Mouse (Mus musculus) embryonic facial prominence, embryonic 12.5 days (tissue): ENCODE measurements around the gene Dlgap1. TPM values are rescaled to one million over a fixed set of nuclear protein-coding genes. Genes with fewer than 3 reads are reported as not detected.

Source experiments
- ATAC-seq: fragments of 200-750 bp; cut with Nextera tagmentation; 2 replicates; pipeline ENCODE4 v1.8.0; 2017; ENCODE audit not compliant: insufficient number of reproducible peaks, insufficient read depth, low FRiP score, low TSS enrichment
- H3K27ac ChIP-seq: fragments of 300-500 bp; sonication (generic); 2 replicates; pipeline ENCODE4 v1.5.1; 2016; ENCODE audit warnings: mild to moderate bottlenecking
- H3K27me3 ChIP-seq: fragments of 300-500 bp; sonication (generic); 2 replicates; pipeline ENCODE4 v1.6.1; 2016; ENCODE audit warnings: mild to moderate bottlenecking, moderate library complexity
- H3K36me3 ChIP-seq: fragments of 300-500 bp; sonication (generic); 2 replicates; pipeline ENCODE4 v1.6.1; 2016; ENCODE audit warnings: mild to moderate bottlenecking
- H3K4me1 ChIP-seq: fragments of 300-500 bp; sonication (generic); 2 replicates; pipeline ENCODE4 v1.6.1; 2016
- H3K4me2 ChIP-seq: fragments of 300-500 bp; sonication (generic); replicated peaks from 2 replicates; pipeline ENCODE4 v1.6.1; 2016; ENCODE audit warnings: mild to moderate bottlenecking, moderate library complexity
- H3K4me3 ChIP-seq: fragments of 300-500 bp; sonication (generic); 2 replicates; pipeline ENCODE4 v1.5.1; 2016; ENCODE audit warnings: mild to moderate bottlenecking
- H3K9ac ChIP-seq: fragments of 300-500 bp; sonication (generic); 2 replicates; pipeline ENCODE4 v1.6.1; 2016; ENCODE audit warnings: mild to moderate bottlenecking, moderate library complexity
- H3K9me3 ChIP-seq: fragments of 300-500 bp; sonication (generic); 2 replicates; pipeline ENCODE4 v1.6.1; 2016; ENCODE audit warnings: mild to moderate bottlenecking, moderate library complexity
- WGBS: fragments of 180-500 bp; shearing (Covaris S2); methylation state at CpG from one replicate; pipeline ENCODE4 v1.1.7; 2016; 5-methylcytosine and 5-hydroxymethylcytosine counted together
- polyA plus RNA-seq: library from polyadenylated mRNA; unstranded; fragments of >200 nt; fragmentation: Nextera tagmentation; extraction: Ambion mirVana; gene quantifications from 2 replicates; pipeline ENCODE4 v1.2.1, GENCODE M21; 2016

The Dlgap1 gene
- polyA plus RNA-seq = 6.0 and 6.6 TPM in 2 replicates

- peaks cover 42% of the 10 kb centered on the region for H3K27me3 ChIP-seq
- peak within 1 kb of the TSS; percentile 99 for H3K4me2 ChIP-seq
- H3K9me3 ChIP-seq = no peaks in the 10 kb centered on the region
- peak within 1 kb of the TSS; percentile 54 for H3K9ac ChIP-seq
- H3K27ac ChIP-seq = no peak within 1 kb of the TSS
- H3K4me3 ChIP-seq = peak within 1 kb of the TSS; percentile 60
- ATAC-seq = peak; percentile 94
- H3K4me1 ChIP-seq = peaks cover 11% of the 10 kb centered on the region; the same call in 1 of the 2 replicates
- no peaks in the 10 kb centered on the region for H3K36me3 ChIP-seq
- under 1% methylated on average over 85 of the region's 105 CpGs for WGBS
These were observed at the start of gene Dlgap1 for GRCm38 (mm10) chr17:69969021-69969815. Gene Dlgap1 (plus strand): TSS chr17:69969073.

GRCm38 (mm10) chr17:69954936-69955335 lies 13.9 kb upstream of the Dlgap1 start:
- 68% methylated on average over 1 of the region's 1 CpGs for WGBS
- no peak overlapping the region for H3K27ac ChIP-seq
- H3K36me3 ChIP-seq = no peaks in the 10 kb centered on the region

GRCm38 (mm10) chr17:69969816-69970750 lies 1.2 kb downstream of the Dlgap1 start:
- H3K4me1 ChIP-seq = peaks cover 11% of the 10 kb centered on the region; the same call in 1 of the 2 replicates
- 1% methylated on average over 43 of the region's 43 CpGs for WGBS
- H3K4me2 ChIP-seq = peak overlapping the region; percentile 99
- no peaks in the 10 kb centered on the region for H3K9me3 ChIP-seq
- peak overlapping the region; percentile 54 for H3K9ac ChIP-seq
- no peak overlapping the region for H3K27ac ChIP-seq
- H3K27me3 ChIP-seq = peaks cover 42% of the 10 kb centered on the region
- ATAC-seq = peak; percentile 17; the same call in 1 of the 2 replicates
- H3K4me3 ChIP-seq = peak overlapping the region; percentile 60
- H3K36me3 ChIP-seq = no peaks in the 10 kb centered on the region

More at GRCm38 (mm10) chr17:69954936-69955335, 13.9 kb upstream of the Dlgap1 start:
- H3K9me3 ChIP-seq = no peaks in the 10 kb centered on the region
- H3K4me3 ChIP-seq = no peak overlapping the region
- H3K9ac ChIP-seq = no peak overlapping the region
- H3K27me3 ChIP-seq = no peaks in the 10 kb centered on the region
- ATAC-seq = no peak
- no peak overlapping the region for H3K4me2 ChIP-seq
- H3K4me1 ChIP-seq = no peaks in the 10 kb centered on the region

- WGBS = 72% methylated on average over 3 of the region's 3 CpGs
- ATAC-seq = no peak
- H3K9me3 ChIP-seq = no peaks in the 10 kb centered on the region
- H3K27me3 ChIP-seq = peaks cover 42% of the 10 kb centered on the region
- no peak overlapping the region for H3K27ac ChIP-seq
- no peak overlapping the region for H3K4me3 ChIP-seq
- peaks cover 11% of the 10 kb centered on the region; the same call in 1 of the 2 replicates for H3K4me1 ChIP-seq
- H3K9ac ChIP-seq = no peak overlapping the region
- H3K36me3 ChIP-seq = no peaks in the 10 kb centered on the region
- no peak overlapping the region for H3K4me2 ChIP-seq
These were observed 4.2 kb downstream of the Dlgap1 start for GRCm38 (mm10) chr17:69973081-69973480.

GRCm38 (mm10) chr17:69973991-69974390 lies 5.1 kb downstream of the Dlgap1 start:
- no peak overlapping the region for H3K4me3 ChIP-seq
- no peak overlapping the region for H3K9ac ChIP-seq
- H3K4me1 ChIP-seq = peaks cover 11% of the 10 kb centered on the region; the same call in 1 of the 2 replicates
- no peaks in the 10 kb centered on the region for H3K36me3 ChIP-seq
- no peak overlapping the region for H3K27ac ChIP-seq
- no peak for ATAC-seq
- H3K27me3 ChIP-seq = peaks cover 37% of the 10 kb centered on the region
- H3K4me2 ChIP-seq = no peak overlapping the region
- WGBS = 65% methylated on average over 6 of the region's 6 CpGs
- H3K9me3 ChIP-seq = no peaks in the 10 kb centered on the region

- ATAC-seq = no peak
- WGBS = 82% methylated on average over 6 of the region's 6 CpGs
- H3K27me3 ChIP-seq = no peaks in the 10 kb centered on the region
These were observed 13.5 kb downstream of the Dlgap1 start for GRCm38 (mm10) chr17:69982236-69982923.

GRCm38 (mm10) chr17:69996406-69996805 lies 27.5 kb downstream of the Dlgap1 start:
- no peaks in the 10 kb centered on the region for H3K36me3 ChIP-seq
- no peak overlapping the region for H3K4me3 ChIP-seq
- no peak overlapping the region for H3K9ac ChIP-seq
- no peaks in the 10 kb centered on the region for H3K4me1 ChIP-seq
- 71% methylated on average over 2 of the region's 2 CpGs for WGBS
- no peaks in the 10 kb centered on the region for H3K27me3 ChIP-seq
- no peak overlapping the region for H3K4me2 ChIP-seq
- H3K27ac ChIP-seq = no peak overlapping the region
- no peaks in the 10 kb centered on the region for H3K9me3 ChIP-seq
- no peak for ATAC-seq

More at GRCm38 (mm10) chr17:69982236-69982923, 13.5 kb downstream of the Dlgap1 start:
- no peaks in the 10 kb centered on the region for H3K9me3 ChIP-seq
- no peaks in the 10 kb centered on the region for H3K36me3 ChIP-seq
- no peaks in the 10 kb centered on the region for H3K4me1 ChIP-seq
- H3K4me2 ChIP-seq = no peak overlapping the region
- no peak overlapping the region for H3K27ac ChIP-seq
- no peak overlapping the region for H3K4me3 ChIP-seq
- H3K9ac ChIP-seq = no peak overlapping the region

GRCm38 (mm10) chr17:70002026-70002425 lies 33.2 kb downstream of the Dlgap1 start:
- no peaks in the 10 kb centered on the region for H3K4me1 ChIP-seq
- H3K27ac ChIP-seq = no peak overlapping the region
- no peak overlapping the region for H3K4me3 ChIP-seq
- WGBS = 89% methylated on average over 3 of the region's 3 CpGs
- ATAC-seq = no peak
- H3K4me2 ChIP-seq = no peak overlapping the region
- no peaks in the 10 kb centered on the region for H3K36me3 ChIP-seq
- no peak overlapping the region for H3K9ac ChIP-seq
- no peaks in the 10 kb centered on the region for H3K27me3 ChIP-seq
- H3K9me3 ChIP-seq = no peaks in the 10 kb centered on the region

GRCm38 (mm10) chr17:70004628-70005027 lies 35.8 kb downstream of the Dlgap1 start:
- no peak for ATAC-seq

GRCm38 (mm10) chr17:70007607-70008006 lies 38.7 kb downstream of the Dlgap1 start:
- no peaks in the 10 kb centered on the region for H3K36me3 ChIP-seq
- H3K4me3 ChIP-seq = no peak overlapping the region
- H3K9ac ChIP-seq = no peak overlapping the region
- H3K4me2 ChIP-seq = no peak overlapping the region
- H3K27me3 ChIP-seq = no peaks in the 10 kb centered on the region
- no peaks in the 10 kb centered on the region for H3K4me1 ChIP-seq
- 83% methylated on average over 5 of the region's 5 CpGs for WGBS
- H3K27ac ChIP-seq = no peak overlapping the region
- H3K9me3 ChIP-seq = no peaks in the 10 kb centered on the region
- no peak for ATAC-seq

More at GRCm38 (mm10) chr17:70004628-70005027, 35.8 kb downstream of the Dlgap1 start:
- Histone ChIP-seq H3K9ac (no peak overlapping the region), H3K9me3 (no peaks in the 10 kb centered on the region), H3K4me1 (no peaks in the 10 kb centered on the region), H3K4me2 (no peak overlapping the region), H3K27ac (no peak overlapping the region), H3K27me3 (no peaks in the 10 kb centered on the region), H3K36me3 (no peaks in the 10 kb centered on the region), H3K4me3 (no peak overlapping the region)
- WGBS = 61% methylated on average over 6 of the region's 6 CpGs

- Histone ChIP-seq H3K9ac (no peak overlapping the region), H3K27ac (no peak overlapping the region), H3K9me3 (no peaks in the 10 kb centered on the region), H3K4me3 (no peak overlapping the region), H3K36me3 (no peaks in the 10 kb centered on the region), H3K4me1 (no peaks in the 10 kb centered on the region), H3K27me3 (no peaks in the 10 kb centered on the region), H3K4me2 (no peak overlapping the region)
- 71% methylated on average over 7 of the region's 7 CpGs for WGBS
- ATAC-seq = no peak
These were observed 47.6 kb downstream of the Dlgap1 start for GRCm38 (mm10) chr17:70016511-70016910.
